ENCODE assay signal across 8 mouse cellular contexts in the genomic region with DNA sequence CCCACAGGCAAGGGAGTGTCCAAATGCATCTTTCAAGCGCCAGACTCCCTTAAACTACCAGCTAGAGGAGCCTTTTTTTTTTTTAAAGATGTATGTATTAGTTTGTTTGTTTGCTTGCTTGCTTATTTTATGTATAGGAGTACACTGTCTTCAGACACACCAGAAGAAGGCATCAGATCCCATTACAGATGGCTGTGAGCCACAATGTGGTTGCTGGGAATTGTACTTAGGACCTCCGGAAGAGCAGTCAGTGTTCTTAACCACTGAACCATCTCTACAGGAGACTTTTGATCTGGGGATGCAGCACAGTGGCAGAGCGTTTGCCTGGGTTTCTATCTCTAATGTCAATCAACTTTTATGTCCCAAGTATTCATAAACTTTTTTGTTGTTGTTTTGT. TPM values are rescaled to one million over a fixed set of nuclear protein-coding genes. Genes with fewer than 3 reads are reported as not detected.
DNase-seq lines count a peak whose midpoint lies in the region; ATAC-seq and TF ChIP-seq lines count a peak whose summit lies in the region.

No protein-coding gene starts in this region.

- peak overlapping the region; percentile 81; the same call in 1 of the 2 replicates for H3K9ac ChIP-seq in liver, embryonic 13.5 days

- 0 out of 2 replicates have a peak, but pooled peaks cover 3% of the 10 kb centered on the region for H3K36me3 ChIP-seq in liver, embryonic 13.5 days

- 45% methylated on average over 3 of the region's 3 CpGs for WGBS in liver, embryonic 13.5 days (ENCODE audit: insufficient replicate concordance)

- peak; percentile 13; the same call in 1 of the 2 replicates for ATAC-seq in liver, embryonic 13.5 days (ENCODE audit: low read depth)

- no peaks in the 10 kb centered on the region for H3K9me3 ChIP-seq in liver, embryonic 13.5 days (replicated peaks)

- DNase-seq in gastrocnemius, adult 2 months, result no peak
- no peak for DNase-seq in gastrocnemius, postnatal 25 days
- DNase-seq in thymus, postnatal 4 days, result peak; percentile 10
- DNase-seq in thymus, postnatal 14 days, result no peak
- no peak for DNase-seq in liver, embryonic 13.5 days
- DNase-seq in urinary bladder, postnatal 36 days (ENCODE audit: low spot score in 2 of 2), result no peak
- no peak for DNase-seq in adrenal gland, postnatal 4 days (ENCODE audit: low spot score in 2 of 2)
- DNase-seq in layer of hippocampus, postnatal 14 days (ENCODE audit: low spot score in 2 of 2), result no peak

- H3K27me3 ChIP-seq in liver, embryonic 13.5 days, result no peaks in the 10 kb centered on the region

- H3K4me2 ChIP-seq in liver, embryonic 13.5 days, result peak overlapping the region; percentile 74

- intact Hi-C loops in gastrocnemius, adult 2 months (cut with DNase I), result no loop called here

- no peak for TF ChIP-seq CTCF in gastrocnemius, adult 2 months (IDR thresholded peaks at IDR 0.05)

- H3K4me3 ChIP-seq in gastrocnemius, adult 2 months, result peak overlapping the region; percentile 90
- H3K4me3 ChIP-seq in liver, embryonic 13.5 days (replicated peaks), result peak overlapping the region; percentile 76

- peak overlapping the region; percentile 84 for H3K27ac ChIP-seq in gastrocnemius, adult 2 months
- H3K27ac ChIP-seq in liver, embryonic 13.5 days, result no peak overlapping the region; the same call in 1 of the 2 replicates

- peaks cover 13% of the 10 kb centered on the region for H3K4me1 ChIP-seq in liver, embryonic 13.5 days (replicated peaks)

RNA-seq across cellular contexts. Expression of a gene that starts 0.3 kb away (rescaled TPM):
- 10 to 100 TPM in 1 of 2 experiments, 1 to 10 TPM in 1; 8.7 to 10.5 TPM for total RNA-seq in gastrocnemius, adult 2 months (2021)
- total RNA-seq in gastrocnemius, postnatal 25 days (2021), result 10 to 100 TPM in 1 of 2 experiments, 1 to 10 TPM in 1; 8.8 to 10.2 TPM
- 8.5 and 11.3 TPM in 2 replicates for polyA plus RNA-seq in liver, embryonic 13.5 days (2015; fragmentation: Nextera tagmentation; extraction: Ambion mirVana)
- 10 to 100 TPM; 26.8 to 27.0 TPM for total RNA-seq in adrenal gland, postnatal 4 days (2021)
- total RNA-seq in layer of hippocampus, postnatal 14 days (2021), result 10 to 100 TPM; 25.1 to 30.5 TPM
